Mouse (Mus musculus): ENCODE results near the gene Pla2g3.

Pla2g3 gene

DNA sequence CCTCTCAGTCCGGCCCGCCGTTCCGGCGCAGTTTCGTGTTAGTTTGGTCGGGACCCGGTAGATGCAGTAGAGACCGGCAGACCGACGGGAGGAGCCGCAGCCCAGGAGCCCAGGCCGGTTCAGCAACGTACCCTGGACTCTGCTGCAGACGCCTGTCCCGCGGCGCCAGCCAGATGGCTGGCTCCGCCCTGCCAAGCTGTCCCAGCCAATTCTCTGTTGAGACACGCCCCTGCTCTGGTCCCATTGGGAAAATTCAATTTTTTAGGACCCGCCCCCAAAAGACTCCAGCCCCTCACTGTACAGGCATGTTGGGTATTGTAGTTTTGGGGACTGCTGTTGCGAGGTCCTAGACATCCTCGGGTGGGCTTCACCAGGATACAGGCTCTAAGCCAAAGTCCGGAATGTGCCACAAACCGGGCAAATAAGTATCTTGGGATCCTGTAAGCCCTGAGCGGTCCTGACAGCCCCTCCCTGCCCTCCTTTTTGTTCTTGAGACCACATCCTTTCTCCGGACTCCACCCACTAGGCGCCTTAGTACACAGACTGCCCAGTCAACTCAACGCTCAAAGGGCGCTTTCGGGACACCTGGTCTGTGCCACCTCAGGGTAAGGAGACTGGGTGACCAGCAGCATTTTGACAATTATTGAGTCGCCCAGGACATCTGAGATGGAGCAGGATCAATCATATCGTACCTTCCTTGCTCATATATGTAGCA lies 51.2 kb downstream of the Pla2g3 start:
- peak; percentile 92 for DNase-seq

DNA sequence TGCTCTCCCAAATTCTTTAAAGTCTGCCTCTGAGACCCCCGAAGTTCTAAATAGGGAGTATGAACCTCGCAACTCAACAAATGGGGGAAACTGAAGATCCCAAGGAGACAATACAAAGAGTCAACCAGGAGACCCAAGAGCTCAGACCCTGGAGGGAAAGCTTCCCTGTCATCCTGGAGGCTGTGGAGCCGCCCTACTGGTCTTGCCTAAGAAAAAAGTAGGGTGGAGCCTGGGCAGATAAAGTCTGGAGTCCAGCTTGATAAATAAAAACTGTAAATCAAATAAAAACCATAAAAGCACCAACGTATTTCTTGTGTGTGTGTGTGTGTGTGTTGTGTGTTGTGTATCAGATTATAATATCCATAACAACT lies 51.7 kb downstream of the Pla2g3 start:
- no peak for DNase-seq

DNA sequence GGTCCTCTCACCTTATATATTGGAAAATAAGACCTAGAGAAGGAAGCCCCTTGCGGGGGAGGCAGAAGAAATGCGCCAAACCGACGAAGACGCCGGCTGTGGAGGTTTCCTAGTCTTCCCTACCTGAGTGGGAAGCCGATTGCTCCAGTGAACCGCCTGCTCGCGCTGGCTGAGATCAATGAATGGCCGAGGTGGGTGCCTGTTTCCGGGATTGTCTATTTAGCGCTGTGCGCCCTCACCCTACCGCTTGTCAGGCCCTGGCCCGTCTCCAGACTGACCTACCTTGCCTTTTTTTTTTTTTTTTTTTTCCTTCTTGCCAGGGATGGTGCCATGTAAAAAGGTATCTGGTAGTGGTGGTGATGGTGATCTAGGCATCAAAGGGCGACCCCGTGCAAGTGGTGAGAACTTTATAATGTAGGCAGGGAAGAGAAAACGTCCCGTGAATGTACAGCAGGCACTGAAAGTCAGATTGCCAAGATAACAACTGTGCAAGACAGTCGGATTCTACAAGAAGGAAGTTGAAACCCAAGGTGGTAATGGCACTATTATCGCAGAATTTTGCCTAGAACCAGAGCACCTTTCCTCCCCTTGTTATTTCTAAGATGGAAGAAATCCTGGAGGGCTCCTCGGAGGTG lies 52.5 kb downstream of the Pla2g3 start, which contains the start of gene Smtn:
TSS of gene Smtn (minus strand) at position 162 of the 635 bp plus-strand sequence.
- no peak for DNase-seq

DNA sequence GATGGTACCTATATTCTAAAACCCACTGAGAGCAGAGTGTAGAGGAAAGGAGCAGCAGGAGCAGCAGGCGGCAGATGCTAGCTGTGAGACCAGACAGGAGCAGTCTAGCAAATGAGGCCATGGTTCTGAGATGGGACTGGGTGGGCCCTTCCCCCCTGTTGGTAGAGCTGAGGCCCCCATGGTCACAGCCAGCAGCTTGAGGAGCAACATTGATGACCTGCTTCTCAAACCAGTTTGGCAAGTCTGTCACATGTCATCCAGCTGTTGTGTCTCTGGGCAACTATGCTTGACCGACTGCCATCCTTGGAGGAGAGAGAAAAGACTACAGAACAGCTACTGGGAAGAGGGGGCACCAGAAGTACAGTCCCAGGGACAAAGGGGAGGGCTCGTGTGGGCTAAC lies 53.8 kb downstream of the Pla2g3 start:
- no peak for DNase-seq

DNA sequence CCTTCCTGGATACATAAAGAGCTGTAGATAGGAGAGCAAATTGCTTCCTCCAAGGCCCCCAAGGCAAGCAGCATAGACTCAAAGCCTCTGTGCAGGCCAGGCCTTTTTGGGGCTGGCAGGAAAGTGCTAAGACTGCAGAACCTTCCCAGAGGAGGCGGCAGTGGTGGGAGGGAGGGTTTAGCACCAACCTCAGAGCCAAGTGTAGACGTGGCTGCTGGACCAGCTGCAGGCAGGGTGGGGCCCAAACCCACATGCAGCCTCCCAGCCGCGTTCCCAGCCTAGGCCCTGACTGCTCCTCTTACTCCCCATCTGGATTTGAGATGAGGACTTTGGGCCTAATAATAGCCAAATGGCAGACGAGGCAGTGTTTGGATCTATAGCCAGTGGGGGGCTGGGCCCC lies 54.9 kb downstream of the Pla2g3 start:
- DNase-seq: peak; percentile 63

DNA sequence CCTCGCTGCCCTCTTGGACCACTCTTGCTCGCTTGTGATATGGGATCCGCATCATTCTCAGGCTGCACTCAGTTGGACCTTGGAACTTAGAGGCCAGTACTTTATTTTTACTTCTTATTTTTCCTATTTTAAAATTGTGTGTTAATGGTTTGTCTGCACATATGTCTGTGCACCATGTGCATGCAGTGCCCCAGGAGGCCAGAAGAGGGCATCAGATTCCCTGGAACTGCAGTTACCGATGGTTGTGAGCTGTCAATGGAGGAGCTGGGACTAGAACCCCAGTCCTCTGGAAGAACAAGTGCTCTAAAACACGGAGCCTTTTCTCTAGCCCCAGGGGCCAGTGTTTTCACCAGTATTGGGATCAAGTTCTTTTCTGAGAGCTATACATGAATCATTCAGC lies 56.3 kb downstream of the Pla2g3 start:
- DNase-seq: no peak

DNA sequence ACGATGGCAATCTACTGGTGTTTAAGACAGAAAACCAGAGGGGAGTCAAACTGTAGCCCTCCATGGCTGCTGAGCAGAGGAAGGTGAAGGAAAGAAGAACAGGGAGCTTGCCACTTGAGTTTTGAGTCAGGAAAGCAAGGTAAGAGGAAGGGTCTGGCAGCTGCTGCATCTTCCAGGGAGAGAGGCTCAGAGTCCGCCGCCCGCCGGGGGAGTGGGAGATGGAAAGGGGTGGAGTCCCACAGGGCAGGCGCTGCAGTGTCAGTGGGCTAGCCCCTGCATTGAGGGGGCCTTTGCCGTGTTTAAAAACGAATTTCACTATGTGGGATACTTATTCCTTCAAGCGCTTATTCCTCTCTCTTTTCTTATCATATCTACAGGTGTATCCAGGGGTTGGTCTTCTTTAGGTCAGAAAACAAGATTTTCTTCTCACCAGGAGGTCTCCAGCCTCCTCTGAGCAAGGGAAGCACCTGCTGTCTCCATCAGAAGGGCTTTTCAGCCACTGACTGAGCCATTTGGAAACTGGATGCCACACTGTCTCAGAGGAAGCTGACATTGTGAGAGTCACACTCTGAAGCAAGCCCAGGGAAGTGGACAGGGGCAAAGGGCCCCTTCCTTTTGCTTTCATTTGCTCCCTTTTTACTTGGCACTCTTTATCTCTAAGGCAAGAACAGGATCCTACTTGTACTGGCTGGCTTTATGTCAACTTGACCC lies 57.6 kb downstream of the Pla2g3 start:
- DNase-seq: no peak

DNA sequence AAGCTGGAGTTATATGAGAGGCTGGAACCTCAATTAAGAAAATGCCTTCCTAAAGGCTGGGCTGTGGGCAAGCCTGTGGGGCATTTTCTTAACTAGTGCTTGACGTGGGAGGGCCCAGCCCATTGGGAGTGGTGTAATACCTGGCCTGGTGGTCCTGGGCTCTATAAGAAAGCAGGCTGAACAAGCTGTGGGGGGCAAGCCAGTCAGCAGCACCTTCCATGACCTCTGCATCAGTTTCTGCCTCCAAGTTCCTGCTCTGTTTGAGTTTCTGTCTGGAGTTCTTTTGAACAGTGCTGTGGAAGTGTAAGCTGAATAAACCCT lies 58.1 kb downstream of the Pla2g3 start:
- DNase-seq: no peak

DNA sequence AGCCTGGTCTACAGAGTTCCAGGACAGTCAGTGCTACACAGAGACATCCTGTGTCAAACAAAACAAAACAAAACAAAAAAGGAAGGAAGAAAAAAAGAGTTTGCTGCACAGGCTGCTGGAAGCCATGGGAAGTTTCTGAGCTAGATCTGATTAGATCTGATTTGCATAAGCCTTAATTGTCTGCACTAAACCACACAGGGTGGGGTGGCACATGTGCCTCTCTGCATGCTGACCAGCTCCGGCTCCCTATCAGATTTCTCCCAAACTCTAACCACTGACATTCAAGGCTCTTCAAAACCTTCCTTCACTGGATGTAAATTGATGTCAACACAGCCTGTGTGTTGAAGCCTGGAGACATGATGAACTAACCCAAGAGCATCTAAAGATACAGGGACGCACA lies 59.0 kb downstream of the Pla2g3 start:
- no peak for DNase-seq

DNA sequence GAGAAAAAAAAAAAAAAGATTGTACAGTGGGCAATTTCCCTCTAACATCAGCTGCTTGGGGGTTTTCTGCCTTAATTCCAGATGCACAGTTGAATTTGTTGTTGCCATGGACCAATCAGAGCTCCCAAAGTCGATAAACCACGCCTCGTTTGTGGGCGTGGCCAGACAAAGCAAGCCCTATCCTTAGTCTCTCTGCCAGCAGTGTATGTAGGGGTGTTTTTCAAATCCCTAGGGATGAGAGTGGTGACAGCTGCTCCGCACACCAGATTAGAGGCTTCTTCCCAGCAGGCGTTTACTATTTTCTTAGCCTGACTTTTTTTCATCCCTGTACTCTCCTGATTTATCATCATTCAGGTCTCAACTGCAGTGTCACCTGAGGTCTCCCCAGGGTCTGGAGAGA lies 59.9 kb downstream of the Pla2g3 start:
- no peak for DNase-seq

DNA sequence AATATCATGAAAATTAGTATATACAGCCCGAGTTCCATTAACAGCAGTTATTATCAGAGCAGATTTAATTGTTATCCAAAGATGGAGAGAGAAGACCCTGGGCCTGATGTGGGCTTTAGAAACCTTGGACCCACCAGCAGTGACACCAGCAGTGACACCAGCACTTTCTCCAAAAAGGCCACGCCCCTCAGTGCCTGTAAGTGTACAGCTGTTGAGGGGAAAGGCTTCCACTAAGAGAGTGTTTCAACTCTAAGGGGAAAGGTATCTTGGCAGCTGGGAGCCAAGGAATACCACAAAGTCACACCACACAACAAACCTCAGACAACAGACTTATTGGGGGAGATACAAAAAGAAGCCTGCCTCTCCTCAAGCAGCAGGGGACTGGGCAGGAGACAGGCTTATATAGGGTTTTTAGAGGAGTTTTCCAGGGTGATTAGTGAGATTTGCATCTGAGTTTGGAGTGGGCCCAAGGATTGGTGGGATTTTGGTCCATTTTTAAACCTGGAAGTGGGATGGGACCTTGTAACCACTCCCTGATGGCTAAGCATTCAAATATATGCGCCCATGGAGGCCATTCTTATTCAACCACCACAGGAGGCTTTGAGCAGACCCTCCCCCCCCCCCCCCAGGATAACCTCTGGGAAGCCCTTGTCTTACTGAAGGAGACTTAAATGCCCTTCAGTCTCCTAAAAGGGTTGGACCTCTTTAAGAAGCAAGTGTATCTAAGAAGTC lies 60.6 kb downstream of the Pla2g3 start:
- no peak for DNase-seq
